Mouse (Mus musculus): ENCODE results near the gene Gstt4. TPM values are rescaled to one million over a fixed set of nuclear protein-coding genes. Genes with fewer than 3 reads are reported as not detected.
A peak's percentile ranks its signal among the peaks of the same experiment; 100 is the strongest.

The Gstt4 gene
- total and polyA plus RNA-seq, 3 experiments = 0.29 TPM; not detected in 2

DNA sequence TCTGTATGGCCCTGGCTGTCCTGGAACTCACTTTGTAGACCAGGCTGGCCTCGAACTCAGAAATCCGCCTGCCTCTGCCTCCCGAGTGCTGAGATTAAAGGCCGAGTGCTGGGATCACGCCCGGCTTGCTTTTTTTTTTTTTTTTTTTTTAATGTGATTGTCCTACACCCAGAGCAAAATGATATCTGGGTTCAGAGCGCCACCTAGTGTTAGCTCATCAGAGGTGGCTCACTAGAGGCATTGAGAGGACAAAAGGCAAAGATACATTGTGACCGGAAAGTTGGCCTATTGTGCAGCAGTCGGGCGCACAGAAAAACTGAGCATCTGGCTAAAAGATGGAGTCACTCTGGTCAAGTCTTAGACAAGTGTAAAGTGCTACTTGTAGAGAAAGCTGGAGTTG, 31.1 kb upstream of the Gstt4 start:
- Histone ChIP-seq H3K4me3 (no peak overlapping the region), H3K79me2 (replicated peaks; ENCODE audit: control insufficient read depth, insufficient read depth, low read length) (no peaks in the 10 kb centered on the region), H3K9ac (ENCODE audit: low read depth, low read length) (no peak overlapping the region), H3K4me1 (ENCODE audit: control insufficient read depth, insufficient read depth, low read length) (no peaks in the 10 kb centered on the region), H3K27ac (no peak overlapping the region), H3K27me3 (ENCODE audit: control insufficient read depth, insufficient read depth, low read length) (no peaks in the 10 kb centered on the region), H3K36me3 (ENCODE audit: control insufficient read depth, insufficient read depth, low read length) (no peaks in the 10 kb centered on the region)
- peak; percentile 80 for DNase-seq
- WGBS = 19% methylated on average over 10 of the region's 10 CpGs
- TF ChIP-seq POLR2A (IDR thresholded peaks at IDR 0.05; ENCODE audit: insufficient read depth, low read depth, low read length) (no peak), EP300 (IDR thresholded peaks at IDR 0.05; ENCODE audit: insufficient read depth, low read depth, low read length) (0 out of 2 replicates have a peak, but pooled peaks have one; percentile 6), CTCF (IDR thresholded peaks at IDR 0.05) (peak; percentile 83)
- intact Hi-C loops (cut with DNase I) = loop anchor here (1.0 to 2.0 kb wide), 3 partner anchors 19 to 269 kb away; no protein-coding TSS in a partner anchor

DNA sequence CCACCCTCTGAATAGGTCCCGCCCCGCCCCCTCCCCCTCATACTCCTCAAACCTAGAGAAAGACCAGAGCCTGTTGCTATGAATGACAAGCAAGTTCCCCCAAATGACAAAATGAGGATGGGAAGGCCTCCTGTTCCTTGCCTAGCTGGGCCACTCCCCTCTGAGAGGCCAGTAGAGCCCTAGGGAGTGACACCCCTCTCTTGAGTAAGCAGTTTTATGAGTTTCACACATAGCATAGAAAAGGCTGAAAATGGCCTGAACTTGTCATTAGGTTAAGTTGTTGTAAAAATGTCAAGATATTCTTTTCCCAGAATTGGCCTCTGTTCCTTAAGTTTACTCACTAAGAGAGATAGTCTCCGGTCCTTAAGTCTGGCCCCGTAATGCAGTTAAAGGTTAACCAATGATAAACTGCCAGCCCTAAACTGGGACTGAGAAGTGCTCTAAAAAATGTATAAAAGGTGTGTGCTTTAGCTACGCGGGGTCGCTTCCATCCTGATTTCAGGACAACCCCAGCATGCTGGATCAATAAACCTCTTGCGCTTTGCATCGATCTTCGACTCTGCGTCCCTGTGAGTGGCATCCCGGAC, 30.3 kb upstream of the Gstt4 start:
- intact Hi-C loops (cut with DNase I) = loop anchor here (1.0 to 2.0 kb wide), 3 partner anchors 18 to 268 kb away; no protein-coding TSS in a partner anchor
- Histone ChIP-seq H3K79me2 (replicated peaks; ENCODE audit: control insufficient read depth, insufficient read depth, low read length) (no peaks in the 10 kb centered on the region), H3K9ac (ENCODE audit: low read depth, low read length) (no peak overlapping the region), H3K27ac (no peak overlapping the region), H3K4me1 (ENCODE audit: control insufficient read depth, insufficient read depth, low read length) (no peaks in the 10 kb centered on the region), H3K36me3 (ENCODE audit: control insufficient read depth, insufficient read depth, low read length) (no peaks in the 10 kb centered on the region), H3K4me3 (no peak overlapping the region), H3K27me3 (ENCODE audit: control insufficient read depth, insufficient read depth, low read length) (no peaks in the 10 kb centered on the region)
- no peak for TF ChIP-seq CTCF (IDR thresholded peaks at IDR 0.05)
- TF ChIP-seq EP300 (IDR thresholded peaks at IDR 0.05; ENCODE audit: insufficient read depth, low read depth, low read length) = no peak
- no peak for TF ChIP-seq POLR2A (IDR thresholded peaks at IDR 0.05; ENCODE audit: insufficient read depth, low read depth, low read length)
- DNase-seq = no peak
- WGBS = 95% methylated on average over 12 of the region's 12 CpGs

DNA sequence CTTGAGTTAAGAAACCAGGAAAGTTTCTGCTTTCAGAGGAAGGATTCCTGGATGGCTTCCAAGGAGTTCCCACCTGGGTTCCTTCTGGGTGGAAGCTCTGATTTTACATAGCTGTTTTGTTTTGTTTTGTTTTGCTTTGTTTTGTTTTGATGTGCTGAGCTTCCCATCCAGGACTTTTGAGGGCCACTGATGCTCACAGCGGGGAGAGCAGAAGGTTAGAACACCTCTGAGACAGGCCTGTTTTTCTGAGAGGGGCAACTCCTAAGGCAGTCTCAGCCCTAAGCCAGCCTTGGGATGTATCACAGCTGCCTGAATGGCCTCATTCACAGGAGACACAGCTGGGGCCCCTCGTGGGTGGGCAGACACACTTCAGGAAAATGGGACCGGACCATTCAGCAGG, 29.3 kb upstream of the Gstt4 start:
- H3K27me3 ChIP-seq (ENCODE audit: control insufficient read depth, insufficient read depth, low read length) = no peaks in the 10 kb centered on the region
- 59% methylated on average over 3 of the region's 3 CpGs for WGBS
- no peak for DNase-seq
- no peak overlapping the region for H3K9ac ChIP-seq (ENCODE audit: low read depth, low read length)
- H3K36me3 ChIP-seq (ENCODE audit: control insufficient read depth, insufficient read depth, low read length) = no peaks in the 10 kb centered on the region
- H3K79me2 ChIP-seq (replicated peaks; ENCODE audit: control insufficient read depth, insufficient read depth, low read length) = no peaks in the 10 kb centered on the region
- H3K4me1 ChIP-seq (ENCODE audit: control insufficient read depth, insufficient read depth, low read length) = no peaks in the 10 kb centered on the region
- intact Hi-C loops (cut with DNase I) = loop anchor here (2.0 kb wide), 2 partner anchors 17 to 267 kb away; no protein-coding TSS in a partner anchor
- TF ChIP-seq CTCF (IDR thresholded peaks at IDR 0.05) (no peak), POLR2A (IDR thresholded peaks at IDR 0.05; ENCODE audit: insufficient read depth, low read depth, low read length) (no peak), EP300 (IDR thresholded peaks at IDR 0.05; ENCODE audit: insufficient read depth, low read depth, low read length) (no peak)
- no peak overlapping the region for H3K27ac ChIP-seq
- H3K4me3 ChIP-seq = no peak overlapping the region

DNA sequence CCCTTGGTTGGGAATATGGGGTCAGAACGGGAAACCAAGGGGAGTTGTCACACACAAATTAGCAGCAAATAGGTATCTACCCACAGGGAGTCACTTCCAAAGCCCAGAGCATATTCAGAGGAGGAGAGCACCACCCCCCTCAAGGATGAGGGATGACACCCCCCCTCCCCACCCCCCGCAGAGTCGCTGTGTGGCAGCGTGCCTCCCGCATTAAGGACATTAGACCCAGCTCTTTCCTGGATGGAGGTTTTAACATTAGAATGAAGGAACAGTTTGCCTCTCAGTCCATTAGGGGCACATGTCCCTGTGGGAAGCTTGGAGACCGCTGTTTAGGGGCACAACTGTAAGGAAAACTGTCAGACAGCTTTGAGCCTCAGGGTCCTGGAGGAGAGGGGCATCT, 28.7 kb upstream of the Gstt4 start:
- no peaks in the 10 kb centered on the region for H3K36me3 ChIP-seq (ENCODE audit: control insufficient read depth, insufficient read depth, low read length)
- DNase-seq = no peak
- H3K9ac ChIP-seq (ENCODE audit: low read depth, low read length) = no peak overlapping the region
- H3K79me2 ChIP-seq (replicated peaks; ENCODE audit: control insufficient read depth, insufficient read depth, low read length) = no peaks in the 10 kb centered on the region
- H3K4me3 ChIP-seq = no peak overlapping the region
- WGBS = 14% methylated on average over 6 of the region's 6 CpGs
- H3K4me1 ChIP-seq (ENCODE audit: control insufficient read depth, insufficient read depth, low read length) = no peaks in the 10 kb centered on the region
- TF ChIP-seq EP300 (IDR thresholded peaks at IDR 0.05; ENCODE audit: insufficient read depth, low read depth, low read length) (no peak), CTCF (IDR thresholded peaks at IDR 0.05) (no peak), POLR2A (IDR thresholded peaks at IDR 0.05; ENCODE audit: insufficient read depth, low read depth, low read length) (no peak)
- intact Hi-C loops (cut with DNase I) = no loop called here
- H3K27ac ChIP-seq = no peak overlapping the region
- H3K27me3 ChIP-seq (ENCODE audit: control insufficient read depth, insufficient read depth, low read length) = no peaks in the 10 kb centered on the region

DNA sequence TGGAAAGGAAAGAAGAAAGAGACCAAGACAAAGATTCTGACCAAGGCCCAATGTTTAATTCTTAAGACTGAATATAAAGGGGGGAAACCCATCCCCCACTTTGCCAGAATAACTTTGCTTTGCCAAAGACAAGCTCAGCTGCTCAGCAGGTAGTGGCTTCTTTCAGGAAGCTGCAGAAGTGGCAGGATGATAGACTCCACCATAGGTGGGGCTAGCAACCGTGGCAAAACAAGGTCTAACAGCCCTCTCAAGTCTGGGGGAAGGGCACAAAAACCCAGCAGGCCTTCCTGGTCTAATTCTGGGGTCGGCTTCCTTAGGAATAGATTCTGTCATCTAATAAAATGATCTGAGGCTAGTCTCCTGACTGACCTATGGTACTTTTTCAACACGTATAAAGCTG, 26.0 kb upstream of the Gstt4 start:
- H3K4me3 ChIP-seq = no peak overlapping the region
- TF ChIP-seq POLR2A (IDR thresholded peaks at IDR 0.05; ENCODE audit: insufficient read depth, low read depth, low read length) (no peak), EP300 (IDR thresholded peaks at IDR 0.05; ENCODE audit: insufficient read depth, low read depth, low read length) (no peak), CTCF (IDR thresholded peaks at IDR 0.05) (no peak)
- intact Hi-C loops (cut with DNase I) = no loop called here
- H3K27ac ChIP-seq = no peak overlapping the region
- H3K79me2 ChIP-seq (replicated peaks; ENCODE audit: control insufficient read depth, insufficient read depth, low read length) = no peaks in the 10 kb centered on the region
- H3K36me3 ChIP-seq (ENCODE audit: control insufficient read depth, insufficient read depth, low read length) = no peaks in the 10 kb centered on the region
- 38% methylated on average over 3 of the region's 3 CpGs for WGBS
- H3K27me3 ChIP-seq (ENCODE audit: control insufficient read depth, insufficient read depth, low read length) = no peaks in the 10 kb centered on the region
- no peak for DNase-seq
- peaks cover 7% of the 10 kb centered on the region for H3K4me1 ChIP-seq (ENCODE audit: control insufficient read depth, insufficient read depth, low read length)
- no peak overlapping the region for H3K9ac ChIP-seq (ENCODE audit: low read depth, low read length)

DNA sequence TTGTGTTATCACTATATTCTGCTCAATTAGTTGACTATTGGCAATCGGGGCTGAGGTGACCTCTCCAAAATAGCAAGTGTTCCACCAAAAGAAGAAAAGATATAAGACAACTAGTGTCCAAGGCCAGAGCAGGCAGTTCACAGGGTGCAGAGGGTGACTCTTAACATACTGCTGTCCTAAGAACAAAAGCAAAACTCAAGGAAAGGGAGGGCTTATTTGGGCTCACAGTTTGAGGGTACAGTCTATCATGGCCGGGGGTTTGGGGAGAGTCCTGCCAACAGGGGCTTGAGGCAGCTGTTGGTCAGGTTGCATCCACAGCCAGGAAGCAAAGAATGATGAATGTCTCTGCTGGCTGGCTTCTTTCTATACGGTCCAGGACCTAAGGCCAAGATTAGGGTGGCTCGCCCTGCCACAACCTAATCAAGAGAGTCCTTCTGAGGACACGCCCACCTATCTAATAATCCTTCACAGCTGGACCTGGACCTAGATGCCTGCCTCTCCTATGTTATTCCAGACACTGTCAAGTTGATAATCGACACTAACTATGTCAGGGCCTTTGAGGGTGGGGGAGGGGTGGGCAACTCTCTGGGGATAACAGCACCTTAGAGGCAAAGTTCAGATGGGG, 23.1 kb upstream of the Gstt4 start:
- no peak for DNase-seq
- WGBS = 74% methylated on average over 6 of the region's 6 CpGs
- H3K9ac ChIP-seq (ENCODE audit: low read depth, low read length) = no peak overlapping the region
- intact Hi-C loops (cut with DNase I) = no loop called here
- no peak for TF ChIP-seq POLR2A (IDR thresholded peaks at IDR 0.05; ENCODE audit: insufficient read depth, low read depth, low read length)
- no peak for TF ChIP-seq EP300 (IDR thresholded peaks at IDR 0.05; ENCODE audit: insufficient read depth, low read depth, low read length)
- TF ChIP-seq CTCF (IDR thresholded peaks at IDR 0.05) = no peak
- no peaks in the 10 kb centered on the region for H3K36me3 ChIP-seq (ENCODE audit: control insufficient read depth, insufficient read depth, low read length)
- H3K27ac ChIP-seq = peak overlapping the region; percentile 52
- H3K79me2 ChIP-seq (replicated peaks; ENCODE audit: control insufficient read depth, insufficient read depth, low read length) = no peaks in the 10 kb centered on the region
- peaks cover 7% of the 10 kb centered on the region for H3K4me1 ChIP-seq (ENCODE audit: control insufficient read depth, insufficient read depth, low read length)
- no peaks in the 10 kb centered on the region for H3K27me3 ChIP-seq (ENCODE audit: control insufficient read depth, insufficient read depth, low read length)
- H3K4me3 ChIP-seq = no peak overlapping the region
